Mouse (Mus musculus) midbrain, embryonic 13.5 days (tissue): ENCODE measurements around the gene Arl5c. TPM values are rescaled to one million over a fixed set of nuclear protein-coding genes. Genes with fewer than 3 reads are reported as not detected.

ENCODE experiments used
- ATAC-seq: fragments of 200-750 bp; cut with Nextera tagmentation; 2 replicates; pipeline ENCODE4 v1.8.0; 2017; ENCODE audit warnings: mild to moderate bottlenecking, moderate TSS enrichment, moderate library complexity
- H3K27ac ChIP-seq: fragments of 300-500 bp; sonication (generic); 2 replicates; pipeline ENCODE4 v1.5.1; 2015; ENCODE audit warnings: inconsistent platforms, mild to moderate bottlenecking, moderate library complexity
- H3K27me3 ChIP-seq: fragments of 300-500 bp; sonication (generic); 2 replicates; pipeline ENCODE4 v1.6.1; 2015; ENCODE audit warnings: mild to moderate bottlenecking, inconsistent platforms
- H3K36me3 ChIP-seq: fragments of 300-500 bp; sonication (generic); 2 replicates; pipeline ENCODE4 v1.6.1; 2015; ENCODE audit warnings: mild to moderate bottlenecking, inconsistent platforms
- H3K4me1 ChIP-seq: fragments of 300-500 bp; sonication (generic); replicated peaks from 2 replicates; pipeline ENCODE4 v1.6.1; 2015; ENCODE audit warnings: inconsistent platforms
- H3K4me2 ChIP-seq: fragments of 300-500 bp; sonication (generic); replicated peaks from 2 replicates; pipeline ENCODE4 v1.6.1; 2015; ENCODE audit warnings: moderate library complexity, mild to moderate bottlenecking, inconsistent platforms
- H3K4me3 ChIP-seq: fragments of 300-500 bp; sonication (generic); replicated peaks from 2 replicates; pipeline ENCODE4 v1.5.1; 2015; ENCODE audit warnings: mild to moderate bottlenecking, inconsistent platforms
- H3K9ac ChIP-seq: fragments of 300-500 bp; sonication (generic); replicated peaks from 2 replicates; pipeline ENCODE4 v1.6.1; 2015; ENCODE audit warnings: mild to moderate bottlenecking, inconsistent platforms
- H3K9me3 ChIP-seq: fragments of 300-500 bp; sonication (generic); 2 replicates; pipeline ENCODE4 v1.6.1; 2016; ENCODE audit warnings: mild to moderate bottlenecking, inconsistent platforms
- WGBS: fragments of 180-500 bp; shearing (Covaris S2); methylation state at CpG from one replicate; pipeline ENCODE4 v1.1.7; 2015; 5-methylcytosine and 5-hydroxymethylcytosine counted together
- polyA plus RNA-seq: library from polyadenylated mRNA; unstranded; fragments of >200 nt; fragmentation: Nextera tagmentation; extraction: Ambion mirVana; gene quantifications from 2 replicates; pipeline ENCODE4 v1.2.1, GENCODE M21; 2015

Arl5c gene
- 8.0 and 10.5 TPM in 2 replicates for polyA plus RNA-seq

- 2% methylated on average over 26 of the region's 26 CpGs for WGBS
- H3K27me3 ChIP-seq: peaks cover 18% of the 10 kb centered on the region
- H3K9me3 ChIP-seq: no peaks in the 10 kb centered on the region
- ATAC-seq: peak; percentile 41
- peak within 1 kb of the TSS; percentile 44 for H3K4me3 ChIP-seq
- no peaks in the 10 kb centered on the region for H3K36me3 ChIP-seq
- H3K9ac ChIP-seq: peak within 1 kb of the TSS; percentile 65
- no peak within 1 kb of the TSS for H3K27ac ChIP-seq
- peaks cover 19% of the 10 kb centered on the region for H3K4me1 ChIP-seq
- peak within 1 kb of the TSS; percentile 79 for H3K4me2 ChIP-seq
These were observed at the start of gene Arl5c for GRCm38 (mm10) chr11:97995564-97996288. Arl5c (minus strand) TSS chr11:97996181.

DNA sequence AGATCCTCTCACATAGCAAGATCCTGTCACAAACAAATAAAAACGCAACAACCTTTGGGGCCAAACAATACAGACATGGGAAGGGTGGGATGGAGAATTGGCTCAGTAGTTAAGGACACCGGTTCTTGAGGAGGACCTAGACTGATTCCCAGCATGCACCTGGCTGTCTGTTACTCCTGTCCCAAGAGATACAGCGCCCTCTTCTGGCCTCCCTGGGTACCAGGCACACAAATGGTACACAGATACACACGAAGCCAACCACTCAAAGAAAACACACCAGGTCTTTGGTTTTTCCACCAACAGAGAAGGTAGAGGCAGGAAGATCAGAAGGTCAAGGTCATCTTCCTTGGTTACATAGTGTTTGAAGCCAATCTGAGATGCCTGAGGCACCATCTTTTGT lies 49.6 kb upstream of the Arl5c start:
- no peak for ATAC-seq
- WGBS: 62% methylated on average over 4 of the region's 4 CpGs
- peaks cover 33% of the 10 kb centered on the region for H3K27me3 ChIP-seq

GRCm38 (mm10) chr11:98044074-98044473 lies 48.1 kb upstream of the Arl5c start:
- Histone ChIP-seq H3K27me3 (peaks cover 18% of the 10 kb centered on the region), H3K9ac (no peak overlapping the region), H3K4me3 (no peak overlapping the region), H3K36me3 (no peaks in the 10 kb centered on the region), H3K4me1 (no peaks in the 10 kb centered on the region), H3K4me2 (no peak overlapping the region), H3K9me3 (no peaks in the 10 kb centered on the region), H3K27ac (no peak overlapping the region)
- no peak for ATAC-seq
- WGBS: 75% methylated on average over 5 of the region's 5 CpGs

More for the DNA sequence above, 49.6 kb upstream of the Arl5c start:
- Histone ChIP-seq H3K27ac (no peak overlapping the region), H3K9me3 (no peaks in the 10 kb centered on the region), H3K36me3 (no peaks in the 10 kb centered on the region), H3K4me2 (no peak overlapping the region), H3K4me1 (no peaks in the 10 kb centered on the region), H3K4me3 (no peak overlapping the region), H3K9ac (no peak overlapping the region)

DNA sequence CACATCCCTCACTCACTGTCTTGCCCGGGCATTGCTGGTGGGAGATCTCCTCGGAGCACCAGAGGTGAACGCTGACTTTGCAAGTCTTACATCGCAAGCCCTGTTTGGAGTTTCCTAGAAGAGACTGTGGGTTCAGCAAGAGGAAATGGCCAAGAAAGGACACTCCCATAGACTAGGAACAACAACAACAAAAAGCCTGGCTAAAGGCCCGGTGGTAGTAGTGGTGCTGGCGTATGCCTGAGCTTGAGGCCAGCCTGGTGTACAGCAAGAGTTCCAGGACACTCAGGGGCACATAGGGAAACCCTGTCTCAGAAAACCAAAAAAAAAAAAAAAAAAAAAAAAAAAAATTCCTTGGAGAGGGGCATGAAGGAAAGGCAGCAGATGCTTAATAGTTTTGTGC lies 46.8 kb upstream of the Arl5c start:
- 91% methylated on average over 6 of the region's 6 CpGs for WGBS

DNA sequence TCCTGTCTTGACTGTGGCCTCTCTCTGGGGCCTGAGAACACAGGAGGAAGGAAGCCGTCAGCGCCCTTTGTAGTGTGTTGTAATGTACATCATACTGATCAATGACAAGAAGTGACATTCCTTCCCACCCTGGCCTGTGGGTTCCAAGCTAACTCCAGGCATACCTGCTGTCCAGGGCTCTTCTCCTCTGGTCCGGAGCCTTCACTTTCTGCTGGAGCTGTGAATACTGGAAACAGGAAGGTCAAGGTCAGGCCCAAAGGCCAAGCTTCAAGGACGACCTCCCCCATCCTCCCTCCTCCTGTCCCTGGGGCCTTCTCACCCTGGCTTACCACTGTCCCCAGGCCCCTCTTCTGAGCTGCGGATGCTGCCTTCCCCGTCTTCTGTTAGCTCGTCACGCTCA lies 45.0 kb upstream of the Arl5c start:
- WGBS: 71% methylated on average over 8 of the region's 8 CpGs
- ATAC-seq: no peak
- no peaks in the 10 kb centered on the region for H3K9me3 ChIP-seq
- no peak overlapping the region for H3K4me2 ChIP-seq
- H3K27me3 ChIP-seq: peaks cover 14% of the 10 kb centered on the region
- H3K36me3 ChIP-seq: no peaks in the 10 kb centered on the region
- no peak overlapping the region for H3K27ac ChIP-seq
- peaks cover 7% of the 10 kb centered on the region for H3K4me1 ChIP-seq
- no peak overlapping the region for H3K4me3 ChIP-seq
- H3K9ac ChIP-seq: no peak overlapping the region

More for the DNA sequence above, 46.8 kb upstream of the Arl5c start:
- H3K4me1 ChIP-seq: no peaks in the 10 kb centered on the region
- H3K27me3 ChIP-seq: peaks cover 8% of the 10 kb centered on the region; the same call in 1 of the 2 replicates
- H3K4me2 ChIP-seq: no peak overlapping the region
- no peaks in the 10 kb centered on the region for H3K9me3 ChIP-seq
- H3K36me3 ChIP-seq: no peaks in the 10 kb centered on the region
- no peak overlapping the region for H3K27ac ChIP-seq
- no peak overlapping the region for H3K9ac ChIP-seq
- no peak for ATAC-seq
- no peak overlapping the region for H3K4me3 ChIP-seq

- WGBS: 69% methylated on average over 14 of the region's 14 CpGs
- no peak for ATAC-seq
These were observed 41.9 kb upstream of the Arl5c start for GRCm38 (mm10) chr11:98037871-98038270.

DNA sequence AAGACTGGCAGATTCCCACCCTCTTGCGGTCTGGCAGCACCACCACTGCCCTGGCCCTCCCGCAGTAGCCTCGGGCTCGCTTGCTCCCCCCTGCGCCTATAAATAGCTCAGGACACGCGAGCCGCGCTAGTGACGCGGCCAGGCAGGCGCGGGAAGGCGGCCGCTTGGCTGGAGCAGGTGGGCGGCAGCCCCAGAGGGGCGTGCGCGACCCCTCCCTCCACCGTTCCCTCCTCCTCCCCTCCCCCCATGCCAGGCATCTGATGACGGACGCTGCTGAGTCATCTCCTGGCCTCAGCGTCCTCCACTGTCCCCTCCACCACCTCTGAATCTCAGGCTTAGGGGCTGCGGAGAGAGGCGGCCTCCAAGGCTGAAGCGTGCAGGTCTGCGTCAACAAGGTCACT lies 40.0 kb upstream of the Arl5c start:
- Histone ChIP-seq H3K4me2 (peak overlapping the region; percentile 85), H3K4me1 (peaks cover 21% of the 10 kb centered on the region), H3K9ac (peak overlapping the region; percentile 69), H3K36me3 (peaks cover 3% of the 10 kb centered on the region), H3K4me3 (peak overlapping the region; percentile 41), H3K27ac (no peak overlapping the region), H3K9me3 (no peaks in the 10 kb centered on the region), H3K27me3 (peaks cover 11% of the 10 kb centered on the region)
- ATAC-seq: peak; percentile 66
- whole genome bisulfite sequencing: 0% methylated on average over 26 of the region's 27 CpGs

More at GRCm38 (mm10) chr11:98037871-98038270, 41.9 kb upstream of the Arl5c start:
- H3K4me3 ChIP-seq: no peak overlapping the region
- H3K4me1 ChIP-seq: peaks cover 21% of the 10 kb centered on the region
- H3K9me3 ChIP-seq: no peaks in the 10 kb centered on the region
- H3K27ac ChIP-seq: no peak overlapping the region
- H3K36me3 ChIP-seq: no peaks in the 10 kb centered on the region
- peaks cover 11% of the 10 kb centered on the region for H3K27me3 ChIP-seq
- no peak overlapping the region for H3K4me2 ChIP-seq
- no peak overlapping the region for H3K9ac ChIP-seq

- Histone ChIP-seq H3K4me2 (no peak overlapping the region), H3K4me1 (peaks cover 21% of the 10 kb centered on the region), H3K9me3 (no peaks in the 10 kb centered on the region), H3K4me3 (no peak overlapping the region), H3K27me3 (peaks cover 11% of the 10 kb centered on the region), H3K27ac (0 out of 2 replicates have a peak overlapping the region, but pooled peaks have one; percentile 12), H3K36me3 (peaks cover 15% of the 10 kb centered on the region), H3K9ac (peak overlapping the region; percentile 39; the same call in 1 of the 2 replicates)
- peak; percentile 27 for ATAC-seq
- WGBS: 11% methylated on average over 4 of the region's 4 CpGs
These were observed 38.9 kb upstream of the Arl5c start for GRCm38 (mm10) chr11:98034840-98035239.

GRCm38 (mm10) chr11:98034061-98034460 lies 38.1 kb upstream of the Arl5c start:
- Histone ChIP-seq H3K9me3 (no peaks in the 10 kb centered on the region), H3K4me2 (no peak overlapping the region), H3K4me3 (no peak overlapping the region), H3K36me3 (peaks cover 23% of the 10 kb centered on the region), H3K9ac (no peak overlapping the region), H3K27me3 (peaks cover 11% of the 10 kb centered on the region), H3K4me1 (peaks cover 21% of the 10 kb centered on the region), H3K27ac (no peak overlapping the region)
- 92% methylated on average over 5 of the region's 5 CpGs for WGBS
- ATAC-seq: no peak

GRCm38 (mm10) chr11:98031443-98031770 lies 35.4 kb upstream of the Arl5c start:
- Histone ChIP-seq H3K4me1 (peaks cover 32% of the 10 kb centered on the region), H3K9me3 (no peaks in the 10 kb centered on the region), H3K4me3 (no peak overlapping the region), H3K36me3 (peaks cover 33% of the 10 kb centered on the region), H3K27ac (no peak overlapping the region), H3K4me2 (no peak overlapping the region), H3K9ac (no peak overlapping the region), H3K27me3 (peaks cover under 1% of the 10 kb centered on the region; the same call in 1 of the 2 replicates)
- ATAC-seq: no peak
- WGBS: 3% methylated on average over 5 of the region's 5 CpGs

DNA sequence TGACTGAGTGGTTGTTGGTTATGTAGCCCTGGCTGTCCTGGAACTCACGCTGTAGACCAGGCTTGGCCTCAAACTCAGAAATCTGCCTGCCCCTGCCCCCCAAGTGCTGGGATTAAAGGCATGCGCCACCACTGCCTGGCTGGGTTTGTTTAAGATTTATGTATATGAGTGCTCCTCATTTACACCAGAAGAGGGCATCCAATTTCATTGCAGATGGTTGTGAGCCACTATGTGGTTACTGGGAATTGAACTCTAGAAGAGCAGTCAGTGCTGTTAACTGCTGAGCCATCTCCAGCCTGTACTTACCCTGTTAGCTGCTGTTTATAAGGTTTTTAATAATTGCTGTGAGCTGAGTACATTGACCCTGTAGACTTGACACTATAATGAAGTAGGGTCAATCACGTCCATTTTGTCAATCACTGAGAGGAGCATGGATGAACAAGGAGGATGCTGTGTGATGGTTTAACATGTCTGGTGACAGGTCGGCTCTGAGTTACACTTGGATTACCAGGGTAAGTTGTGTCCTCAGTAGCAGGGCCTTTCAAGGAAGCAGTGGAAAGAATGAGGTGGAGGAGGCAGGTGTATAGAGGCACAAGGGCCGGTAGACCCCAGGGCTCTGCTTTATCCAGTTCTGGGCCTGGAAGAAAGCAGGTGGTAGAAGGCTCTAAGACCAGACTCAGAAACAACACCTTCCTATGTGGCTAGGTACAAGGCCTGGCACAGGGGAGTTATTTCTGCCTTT lies 34.9 kb upstream of the Arl5c start:
- WGBS: 59% methylated on average over 5 of the region's 5 CpGs
- H3K9ac ChIP-seq: no peak overlapping the region

GRCm38 (mm10) chr11:98027785-98028184 lies 31.8 kb upstream of the Arl5c start:
- H3K4me1 ChIP-seq: peaks cover 30% of the 10 kb centered on the region
- no peak for ATAC-seq
- H3K27me3 ChIP-seq: no peaks in the 10 kb centered on the region
- whole genome bisulfite sequencing: 19% methylated on average over 7 of the region's 7 CpGs
- peaks cover 33% of the 10 kb centered on the region for H3K36me3 ChIP-seq
- no peaks in the 10 kb centered on the region for H3K9me3 ChIP-seq
- H3K9ac ChIP-seq: peak overlapping the region; percentile 100
- no peak overlapping the region for H3K27ac ChIP-seq
- H3K4me3 ChIP-seq: peak overlapping the region; percentile 97
- H3K4me2 ChIP-seq: peak overlapping the region; percentile 90

More for the DNA sequence above, 34.9 kb upstream of the Arl5c start:
- no peak overlapping the region for H3K27ac ChIP-seq
- H3K4me3 ChIP-seq: no peak overlapping the region
- peaks cover 33% of the 10 kb centered on the region for H3K36me3 ChIP-seq
- H3K9me3 ChIP-seq: no peaks in the 10 kb centered on the region
- no peak for ATAC-seq
- no peak overlapping the region for H3K4me2 ChIP-seq
- no peaks in the 10 kb centered on the region for H3K27me3 ChIP-seq
- H3K4me1 ChIP-seq: peaks cover 30% of the 10 kb centered on the region
